Mouse (Mus musculus) liver, postnatal 0 days (tissue): ENCODE data around the gene Sugt1. TPM values are rescaled to one million over a fixed set of nuclear protein-coding genes. Genes with fewer than 3 reads are reported as not detected.

ENCODE experiments used
- ATAC-seq: fragments of 200-750 bp; cut with Nextera tagmentation; 2 replicates; pipeline ENCODE4 v1.8.0; 2017; ENCODE audit warnings: mild to moderate bottlenecking, moderate library complexity
- DNase-seq: peaks from one replicate; pipeline ENCODE4 v3.0.0-alpha.2; 2016
- H3K27ac ChIP-seq: fragments of 300-500 bp; sonication (generic); 2 replicates; pipeline ENCODE4 v1.5.1; 2014; ENCODE audit warnings: antibody characterized with exemption, moderate library complexity, mild to moderate bottlenecking, low read depth
- H3K27me3 ChIP-seq: fragments of 300-500 bp; sonication (generic); 2 replicates; pipeline ENCODE4 v1.6.1; 2014; ENCODE audit warnings: low read length, control low read depth, mixed read lengths; ENCODE audit not compliant: insufficient read depth
- H3K36me3 ChIP-seq: fragments of 300-500 bp; sonication (generic); replicated peaks from 2 replicates; pipeline ENCODE4 v1.6.1; 2014; ENCODE audit warnings: mild to moderate bottlenecking, control low read depth, low read length, moderate library complexity, mixed read lengths; ENCODE audit not compliant: insufficient read depth
- H3K4me1 ChIP-seq: fragments of 300-500 bp; sonication (generic); 2 replicates; pipeline ENCODE4 v1.6.1; 2014; ENCODE audit warnings: antibody characterized with exemption, mild to moderate bottlenecking, control low read depth; ENCODE audit not compliant: insufficient read depth
- H3K4me2 ChIP-seq: fragments of 300-500 bp; sonication (generic); 2 replicates; pipeline ENCODE4 v1.6.1; 2014; ENCODE audit warnings: low read depth, mild to moderate bottlenecking, low read length, moderate library complexity, mixed read lengths
- H3K4me3 ChIP-seq: fragments of 300-500 bp; sonication (generic); 2 replicates; pipeline ENCODE4 v1.5.1; 2014; ENCODE audit warnings: low read depth, low read length
- H3K9ac ChIP-seq: fragments of 300-500 bp; sonication (generic); replicated peaks from 2 replicates; pipeline ENCODE4 v1.6.1; 2014; ENCODE audit warnings: mild to moderate bottlenecking, moderate library complexity
- H3K9me3 ChIP-seq: fragments of 300-500 bp; sonication (generic); 2 replicates; pipeline ENCODE4 v1.6.1; 2016; ENCODE audit warnings: mild to moderate bottlenecking, control low read depth, low read length, mixed read lengths
- CTCF ChIP-seq: sonication (generic); IDR thresholded peaks from 2 replicates; pipeline ENCODE4 v1.5.1; 2016; ENCODE audit warnings: antibody characterized with exemption, low read depth
- EP300 ChIP-seq: IDR thresholded peaks from 2 replicates; pipeline ENCODE4 v1.6.1; 2016; ENCODE audit warnings: antibody characterized with exemption, low read depth, mild to moderate bottlenecking
- WGBS: fragments of 180-500 bp; shearing (Covaris S2); extraction: QIAGEN DNeasy Blood & Tissue Kit; methylation state at CpG from one replicate; pipeline ENCODE4 v1.1.7; 2014; ENCODE audit not compliant: insufficient replicate concordance; 5-methylcytosine and 5-hydroxymethylcytosine counted together
- microRNA-seq: library from miRNA; unstranded; fragments of <30 nt; microRNA quantifications from one replicate; pipeline ENCODE4, GENCODE M21; 2016
- polyA plus RNA-seq: library from polyadenylated mRNA; unstranded; fragments of >200 nt; fragmentation: Nextera tagmentation; extraction: Ambion mirVana; gene quantifications from 2 replicates; pipeline ENCODE4 v1.2.1, GENCODE M21; 2015

Sugt1 gene
- polyA plus RNA-seq, 1 experiment from 2014 or later = 33.2 TPM

GRCm38 (mm10) chr14:79677108-79677753 is 89.7 kb downstream of the Sugt1 start:
- Histone ChIP-seq H3K27me3 (no peaks in the 10 kb centered on the region), H3K9me3 (no peaks in the 10 kb centered on the region), H3K4me3 (no peak overlapping the region), H3K4me1 (no peaks in the 10 kb centered on the region), H3K36me3 (no peaks in the 10 kb centered on the region), H3K27ac (no peak overlapping the region), H3K4me2 (no peak overlapping the region), H3K9ac (no peak overlapping the region)
- 57% methylated on average over 15 of the region's 15 CpGs for WGBS
- TF ChIP-seq EP300 (no peak), CTCF (no peak)
- DNase-seq (no peak), ATAC-seq (no peak)

- WGBS = 74% methylated on average over 14 of the region's 14 CpGs
- no peak for ATAC-seq
These were observed 90.6 kb downstream of the Sugt1 start for GRCm38 (mm10) chr14:79677891-79678687.

GRCm38 (mm10) chr14:79680652-79681051 is 93.2 kb downstream of the Sugt1 start:
- no peak overlapping the region for H3K27ac ChIP-seq
- WGBS = 67% methylated on average over 5 of the region's 5 CpGs
- TF ChIP-seq CTCF (no peak), EP300 (no peak)
- H3K4me2 ChIP-seq = no peak overlapping the region
- H3K9ac ChIP-seq = no peak overlapping the region
- no peak overlapping the region for H3K4me3 ChIP-seq
- H3K27me3 ChIP-seq = no peaks in the 10 kb centered on the region
- no peaks in the 10 kb centered on the region for H3K4me1 ChIP-seq
- ATAC-seq (no peak), DNase-seq (no peak)
- no peaks in the 10 kb centered on the region for H3K36me3 ChIP-seq
- no peaks in the 10 kb centered on the region for H3K9me3 ChIP-seq

More at GRCm38 (mm10) chr14:79677891-79678687, 90.6 kb downstream of the Sugt1 start:
- Histone ChIP-seq H3K27ac (no peak overlapping the region), H3K9me3 (no peaks in the 10 kb centered on the region), H3K9ac (no peak overlapping the region), H3K4me1 (no peaks in the 10 kb centered on the region), H3K4me2 (no peak overlapping the region), H3K4me3 (no peak overlapping the region), H3K36me3 (no peaks in the 10 kb centered on the region), H3K27me3 (no peaks in the 10 kb centered on the region)
- DNase-seq = no peak
- TF ChIP-seq CTCF (no peak), EP300 (no peak)

Small RNA genes within 50 kb of the gene (microRNA-seq; reads per million reads assigned to microRNA genes)
- not detected for gene Gm27857

Other genes starting within 250 kb of the Sugt1 start
- 17.5 and 17.6 TPM in 2 replicates for gene Naa16, start 196.9 kb upstream of the Sugt1 start, polyA plus RNA-seq
- 5.4 and 5.6 TPM in 2 replicates for gene Mtrf1, start 189.9 kb upstream of the Sugt1 start, polyA plus RNA-seq
- gene Kbtbd7, start 161.2 kb upstream of the Sugt1 start, polyA plus RNA-seq = 2.6 and 3.0 TPM in 2 replicates
- 1.8 and 2.4 TPM in 2 replicates for gene Kbtbd6, start 135.9 kb upstream of the Sugt1 start, polyA plus RNA-seq
- 9.0 and 11.0 TPM in 2 replicates for gene Elf1, start 106.5 kb upstream of the Sugt1 start, polyA plus RNA-seq
- 15.1 and 16.2 TPM in 2 replicates for gene Wbp4, start 106.2 kb upstream of the Sugt1 start, polyA plus RNA-seq
- gene Cnmd, start 74.5 kb downstream of the Sugt1 start, polyA plus RNA-seq = 0.12 and 0.23 TPM in 2 replicates
- not detected in 2 replicates for gene Pcdh8, start 183.6 kb downstream of the Sugt1 start, polyA plus RNA-seq